Comparison of ENCODE assay signal across 13 mouse cellular contexts in the genomic region with DNA sequence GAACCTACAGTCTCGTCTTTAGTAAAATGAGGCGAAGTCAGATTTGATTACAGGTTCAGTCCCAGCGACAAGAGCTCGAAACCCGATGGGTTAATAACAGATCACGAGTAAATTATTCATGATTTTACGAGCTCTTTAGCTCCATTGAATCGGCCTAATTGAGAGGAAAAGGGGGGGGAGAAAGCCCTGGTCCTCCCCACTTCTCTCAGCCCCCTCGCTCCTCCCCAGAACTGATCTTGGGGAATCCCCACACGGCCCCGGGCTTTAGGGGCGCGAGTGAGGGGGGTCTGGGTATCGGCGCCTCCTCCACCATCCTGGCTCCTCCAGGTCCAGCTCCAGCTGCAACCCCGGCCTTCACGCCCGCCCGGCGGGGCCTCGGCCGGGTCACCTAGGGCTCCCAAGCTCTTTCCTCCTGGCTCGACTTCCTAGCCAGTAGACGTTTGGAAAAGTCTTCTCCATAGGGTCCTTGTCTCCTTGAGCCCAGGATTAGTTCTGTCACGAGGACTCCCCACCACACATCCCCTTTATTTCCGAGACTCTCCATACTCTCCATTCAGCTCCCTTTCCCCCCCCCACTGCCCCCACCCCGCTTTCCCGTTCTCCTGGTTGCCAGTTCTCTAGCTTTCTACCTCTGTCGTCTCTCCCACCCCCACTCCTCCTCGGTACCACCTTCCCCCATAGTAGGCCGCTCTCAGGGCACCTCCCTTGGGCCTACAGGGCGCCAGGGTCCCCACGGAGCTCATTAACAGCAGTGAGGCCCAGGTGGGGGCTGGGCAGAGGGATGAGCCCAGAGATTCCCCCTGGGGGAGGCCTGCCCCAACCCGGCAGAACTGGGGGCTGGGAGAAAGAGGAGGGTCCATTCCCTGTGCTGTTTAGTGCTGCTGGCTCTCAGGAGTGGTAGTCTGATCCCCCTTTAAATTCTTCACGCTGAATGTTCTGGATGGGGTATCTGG. TPM values are rescaled to one million over a fixed set of nuclear protein-coding genes. Genes with fewer than 3 reads are reported as not detected.
DNase-seq lines count a peak whose midpoint lies in the region; ATAC-seq lines count a peak whose summit lies in the region.
"Had no signal": no experiment of that assay in that cellular context is flagged by ENCODE, and none has a peak within 500 bp of the region (broad histone marks: within the 10 kb centered on the region; RNA-seq: fewer than 3 reads in every experiment).

No protein-coding gene starts in this region.

- no peak overlapping the region for H3K9ac ChIP-seq in neural tube, embryonic 11.5 days (ENCODE audit: low read length)
- peak overlapping the region; percentile 99 for H3K9ac ChIP-seq in forebrain, embryonic 12.5 days
- H3K9ac ChIP-seq in limb, embryonic 13.5 days = peak overlapping the region; percentile 73
- H3K9ac ChIP-seq: liver, embryonic 15.5 days had no signal

- 0 out of 2 replicates have a peak, but pooled peaks have one; percentile 26 for ATAC-seq in neural tube, embryonic 11.5 days (ENCODE audit: insufficient read depth, low FRiP score, low TSS enrichment)
- peak; percentile 56 for ATAC-seq in forebrain, embryonic 12.5 days (ENCODE audit: low FRiP score)
- no peak for ATAC-seq in limb, embryonic 13.5 days (ENCODE audit: low FRiP score, low read depth)

- peaks cover 100% of the 10 kb centered on the region for H3K27me3 ChIP-seq in neural tube, embryonic 11.5 days (ENCODE audit: control insufficient read depth, insufficient read depth, low read length)
- H3K27me3 ChIP-seq in forebrain, embryonic 12.5 days = peaks cover 67% of the 10 kb centered on the region
- peaks cover 78% of the 10 kb centered on the region for H3K27me3 ChIP-seq in limb, embryonic 13.5 days

- H3K4me2 ChIP-seq in neural tube, embryonic 11.5 days (ENCODE audit: low read depth) = no peak overlapping the region
- H3K4me2 ChIP-seq in forebrain, embryonic 12.5 days = peak overlapping the region; percentile 77
- peak overlapping the region; percentile 82 for H3K4me2 ChIP-seq in limb, embryonic 13.5 days (replicated peaks)

- DNase-seq in neural tube, embryonic 11.5 days (ENCODE audit: low spot score) = no peak
- no peak for DNase-seq in neural tube, embryonic 10.5 days (ENCODE audit: extremely low spot score, low spot score)
- DNase-seq in retina, embryonic 14.5 days (ENCODE audit: low spot score) = peak; percentile 45
- DNase-seq in urinary bladder, adult 2 months (ENCODE audit: low spot score) = no peak
- no peak for DNase-seq in natural killer cell, adult 2 months (ENCODE audit: low spot score in 2 of 2)
- no peak for DNase-seq in right cerebral cortex, postnatal 25 days
- DNase-seq: adrenal gland, postnatal 10 days; cerebellum, postnatal 25 days; gastrocnemius, postnatal 25 days; kidney, adult 2 months had no signal

- no peaks in the 10 kb centered on the region for H3K9me3 ChIP-seq in neural tube, embryonic 11.5 days (ENCODE audit: control insufficient read depth, low read length)
- H3K9me3 ChIP-seq in forebrain, embryonic 12.5 days = no peaks in the 10 kb centered on the region
- H3K9me3 ChIP-seq in limb, embryonic 13.5 days = no peaks in the 10 kb centered on the region
- H3K9me3 ChIP-seq: liver, embryonic 15.5 days had no signal

- peaks cover 3% of the 10 kb centered on the region; the same call in 1 of the 2 replicates for H3K4me1 ChIP-seq in neural tube, embryonic 11.5 days (ENCODE audit: control insufficient read depth, insufficient read depth, low read length)
- H3K4me1 ChIP-seq in forebrain, embryonic 12.5 days = peaks cover 57% of the 10 kb centered on the region
- peaks cover 60% of the 10 kb centered on the region for H3K4me1 ChIP-seq in limb, embryonic 13.5 days

- WGBS in neural tube, embryonic 11.5 days = under 1% methylated on average over 35 of the region's 35 CpGs
- 1% methylated on average over 35 of the region's 35 CpGs for WGBS in forebrain, embryonic 12.5 days
- WGBS in limb, embryonic 13.5 days = 2% methylated on average over 35 of the region's 35 CpGs

- H3K27ac ChIP-seq in neural tube, embryonic 11.5 days (ENCODE audit: low read depth, low read length) = no peak overlapping the region
- peak overlapping the region; percentile 96 for H3K27ac ChIP-seq in forebrain, embryonic 12.5 days
- H3K27ac ChIP-seq in limb, embryonic 13.5 days = 0 out of 2 replicates have a peak overlapping the region, but pooled peaks have one; percentile 10
- H3K27ac ChIP-seq: liver, embryonic 15.5 days had no signal

- H3K36me3 ChIP-seq in neural tube, embryonic 11.5 days (ENCODE audit: control insufficient read depth, insufficient read depth, low read length) = no peaks in the 10 kb centered on the region
- H3K36me3 ChIP-seq in forebrain, embryonic 12.5 days (replicated peaks) = peaks cover 50% of the 10 kb centered on the region
- H3K36me3 ChIP-seq in limb, embryonic 13.5 days = peaks cover 15% of the 10 kb centered on the region
- H3K36me3 ChIP-seq: liver, embryonic 15.5 days had no signal

- peak overlapping the region; percentile 19; the same call in 1 of the 2 replicates for H3K4me3 ChIP-seq in neural tube, embryonic 11.5 days (ENCODE audit: low read depth, low read length)
- H3K4me3 ChIP-seq in forebrain, embryonic 12.5 days (replicated peaks) = peak overlapping the region; percentile 91
- H3K4me3 ChIP-seq in limb, embryonic 13.5 days = peak overlapping the region; percentile 70

RNA-seq across cellular contexts. Expression of a gene that starts 18.5 kb away (rescaled TPM):
- 6.0 and 8.7 TPM in 2 replicates for polyA plus RNA-seq in neural tube, embryonic 11.5 days (2014; fragmentation: Nextera tagmentation; extraction: Ambion mirVana)
- polyA plus RNA-seq in forebrain, embryonic 12.5 days (2016; fragmentation: Nextera tagmentation; extraction: Ambion mirVana) = 196 and 224 TPM in 2 replicates
- 15.4 and 17.4 TPM in 2 replicates for polyA plus RNA-seq in limb, embryonic 13.5 days (2015; fragmentation: Nextera tagmentation; extraction: Ambion mirVana)
- polyA plus RNA-seq in urinary bladder, adult 2 months (2012; rRNA removed) = 0.12 TPM in 1 of 2 replicates, not detected in the other

Comparison
In these comparisons a context has a peak if more than half of its experiments do, and no peak if none do; other contexts are left out.
1. H3K4me3 ChIP-seq: peak in every context shown above with its lines; median percentile 91 in forebrain, embryonic 12.5 days; 70 in limb, embryonic 13.5 days; 19 in neural tube, embryonic 11.5 days.
2. RNA of a gene that starts 18.5 kb away (polyA plus RNA-seq): 196 to 224 TPM in forebrain, embryonic 12.5 days; 15.4 to 17.4 TPM in limb, embryonic 13.5 days, 6.0 to 8.7 TPM in neural tube, embryonic 11.5 days and 0.12 TPM in urinary bladder, adult 2 months; every median in the first group is over 10 times any median in the second.